Mouse (Mus musculus): ENCODE measurements around the gene Sprr2a2. TPM values are rescaled to one million over a fixed set of nuclear protein-coding genes. Genes with fewer than 3 reads are reported as not detected.
"Not testable (repeated sequence)": the region's sequence is repeated elsewhere in the genome, so short reads cannot be mapped to it uniquely, and the experiment has no call there.

Gene Sprr2a2
- not detected in 2 replicates for polyA plus RNA-seq (2016; fragmentation: Nextera tagmentation; extraction: Ambion mirVana)

GRCm38 (mm10) chr3:92215569-92215968, at the start of gene Sprr2a2, which contains the start of gene Sprr2a1:
TSS of gene Sprr2a2 (plus strand) at chr3:92215920.
TSS of gene Sprr2a1 (plus strand) at chr3:92215799.
- H3K27ac ChIP-seq; H3K27me3 ChIP-seq (ENCODE audit: poor library complexity, severe bottlenecking); H3K4me3 ChIP-seq; H3K4me1 ChIP-seq; H3K36me3 ChIP-seq (replicated peaks); H3K9me3 ChIP-seq; DNase-seq (ENCODE audit: extremely low spot score, low spot score): not testable (repeated sequence)
- no CpG with 5 or more reads among the region's 2 CpGs for WGBS

GRCm38 (mm10) chr3:92169847-92170246, 45.9 kb upstream of the Sprr2a2 start:
- 93% methylated on average over 3 of the region's 3 CpGs for WGBS
- no peaks in the 10 kb centered on the region for H3K4me1 ChIP-seq

GRCm38 (mm10) chr3:92176880-92177279, 38.8 kb upstream of the Sprr2a2 start:
- H3K9me3 ChIP-seq, result no peaks in the 10 kb centered on the region
- H3K4me1 ChIP-seq, result no peaks in the 10 kb centered on the region
- WGBS, result 71% methylated on average over 1 of the region's 1 CpGs
- no peak overlapping the region for H3K27ac ChIP-seq
- DNase-seq (ENCODE audit: extremely low spot score, low spot score), result no peak
- H3K36me3 ChIP-seq (replicated peaks), result no peaks in the 10 kb centered on the region
- H3K4me3 ChIP-seq, result no peak overlapping the region
- no peaks in the 10 kb centered on the region for H3K27me3 ChIP-seq (ENCODE audit: poor library complexity, severe bottlenecking)

More at GRCm38 (mm10) chr3:92169847-92170246, 45.9 kb upstream of the Sprr2a2 start:
- no peak for DNase-seq (ENCODE audit: extremely low spot score, low spot score)
- H3K36me3 ChIP-seq (replicated peaks), result no peaks in the 10 kb centered on the region
- H3K27ac ChIP-seq, result no peak overlapping the region
- no peaks in the 10 kb centered on the region for H3K9me3 ChIP-seq
- no peaks in the 10 kb centered on the region for H3K27me3 ChIP-seq (ENCODE audit: poor library complexity, severe bottlenecking)
- no peak overlapping the region for H3K4me3 ChIP-seq

GRCm38 (mm10) chr3:92195512-92196200, 20.1 kb upstream of the Sprr2a2 start:
- Histone ChIP-seq H3K27ac (no peak overlapping the region), H3K9me3 (no peaks in the 10 kb centered on the region), H3K27me3 (ENCODE audit: poor library complexity, severe bottlenecking) (no peaks in the 10 kb centered on the region), H3K4me3 (no peak overlapping the region), H3K36me3 (replicated peaks) (no peaks in the 10 kb centered on the region), H3K4me1 (no peaks in the 10 kb centered on the region)
- DNase-seq (ENCODE audit: extremely low spot score, low spot score), result no peak
- WGBS, result 94% methylated on average over 6 of the region's 6 CpGs

GRCm38 (mm10) chr3:92211133-92211925, 4.4 kb upstream of the Sprr2a2 start:
- not testable (repeated sequence) for H3K27ac ChIP-seq; H3K4me1 ChIP-seq; H3K4me3 ChIP-seq; H3K27me3 ChIP-seq (ENCODE audit: poor library complexity, severe bottlenecking); H3K9me3 ChIP-seq; DNase-seq (ENCODE audit: extremely low spot score, low spot score); H3K36me3 ChIP-seq (replicated peaks)
- WGBS, result no CpG with 5 or more reads among the region's 16 CpGs

- not testable (repeated sequence) for H3K27ac ChIP-seq; H3K4me1 ChIP-seq; H3K9me3 ChIP-seq; H3K4me3 ChIP-seq; DNase-seq (ENCODE audit: extremely low spot score, low spot score); H3K36me3 ChIP-seq (replicated peaks); H3K27me3 ChIP-seq (ENCODE audit: poor library complexity, severe bottlenecking)
- WGBS, result no CpG with 5 or more reads among the region's 1 CpGs
Observed at GRCm38 (mm10) chr3:92212059-92212458, 3.7 kb upstream of the Sprr2a2 start.

GRCm38 (mm10) chr3:92213651-92214050, 2.1 kb upstream of the Sprr2a2 start:
- not testable (repeated sequence) for H3K27me3 ChIP-seq (ENCODE audit: poor library complexity, severe bottlenecking); H3K27ac ChIP-seq; H3K4me3 ChIP-seq; H3K4me1 ChIP-seq; H3K9me3 ChIP-seq; H3K36me3 ChIP-seq (replicated peaks); DNase-seq (ENCODE audit: extremely low spot score, low spot score)

- not testable (repeated sequence) for H3K27me3 ChIP-seq (ENCODE audit: poor library complexity, severe bottlenecking); H3K27ac ChIP-seq; H3K36me3 ChIP-seq (replicated peaks); H3K9me3 ChIP-seq; DNase-seq (ENCODE audit: extremely low spot score, low spot score); H3K4me3 ChIP-seq; H3K4me1 ChIP-seq
- no CpG with 5 or more reads among the region's 8 CpGs for WGBS
Observed at GRCm38 (mm10) chr3:92219031-92219430, 3.3 kb downstream of the Sprr2a2 start.

- DNase-seq (ENCODE audit: extremely low spot score, low spot score); H3K27ac ChIP-seq: not testable (repeated sequence)
Observed at GRCm38 (mm10) chr3:92223708-92224107, 8.0 kb downstream of the Sprr2a2 start.

GRCm38 (mm10) chr3:92227410-92227809, 11.7 kb downstream of the Sprr2a2 start:
- 85% methylated on average over 3 of the region's 3 CpGs for WGBS
- not testable (repeated sequence) for H3K27ac ChIP-seq; H3K36me3 ChIP-seq (replicated peaks); H3K9me3 ChIP-seq; H3K4me3 ChIP-seq; H3K4me1 ChIP-seq; H3K27me3 ChIP-seq (ENCODE audit: poor library complexity, severe bottlenecking); DNase-seq (ENCODE audit: extremely low spot score, low spot score)

More at GRCm38 (mm10) chr3:92223708-92224107, 8.0 kb downstream of the Sprr2a2 start:
- H3K27me3 ChIP-seq (ENCODE audit: poor library complexity, severe bottlenecking); H3K36me3 ChIP-seq (replicated peaks); H3K4me1 ChIP-seq; H3K4me3 ChIP-seq; H3K9me3 ChIP-seq: not testable (repeated sequence)

- H3K4me1 ChIP-seq; H3K9me3 ChIP-seq; H3K27me3 ChIP-seq (ENCODE audit: poor library complexity, severe bottlenecking); H3K36me3 ChIP-seq (replicated peaks); H3K4me3 ChIP-seq; DNase-seq (ENCODE audit: extremely low spot score, low spot score); H3K27ac ChIP-seq: not testable (repeated sequence)
- WGBS, result no CpG with 5 or more reads among the region's 5 CpGs
Observed at GRCm38 (mm10) chr3:92236463-92237189, 20.9 kb downstream of the Sprr2a2 start.

- not testable (repeated sequence) for H3K9me3 ChIP-seq; H3K27ac ChIP-seq; H3K4me3 ChIP-seq; H3K36me3 ChIP-seq (replicated peaks); H3K4me1 ChIP-seq; H3K27me3 ChIP-seq (ENCODE audit: poor library complexity, severe bottlenecking); DNase-seq (ENCODE audit: extremely low spot score, low spot score)
Observed at GRCm38 (mm10) chr3:92238736-92239135, 23.0 kb downstream of the Sprr2a2 start.

- not testable (repeated sequence) for H3K27ac ChIP-seq; DNase-seq (ENCODE audit: extremely low spot score, low spot score); H3K4me3 ChIP-seq; H3K4me1 ChIP-seq; H3K36me3 ChIP-seq (replicated peaks); H3K27me3 ChIP-seq (ENCODE audit: poor library complexity, severe bottlenecking); H3K9me3 ChIP-seq
- no CpG with 5 or more reads among the region's 1 CpGs for WGBS
Observed at GRCm38 (mm10) chr3:92239197-92239596, 23.5 kb downstream of the Sprr2a2 start.

Data from forebrain, embryonic 10.5 days (tissue).